Mouse (Mus musculus): ENCODE data around the gene Kcnh6. TPM values are rescaled to one million over a fixed set of nuclear protein-coding genes. Genes with fewer than 3 reads are reported as not detected.

Gene Kcnh6
- total RNA-seq (2014; rRNA removed) (4.3 and 7.9 TPM in 2 replicates), polyA plus RNA-seq (2015; fragmentation: Nextera tagmentation; extraction: Ambion mirVana) (2.4 and 3.0 TPM in 2 replicates)

DNA sequence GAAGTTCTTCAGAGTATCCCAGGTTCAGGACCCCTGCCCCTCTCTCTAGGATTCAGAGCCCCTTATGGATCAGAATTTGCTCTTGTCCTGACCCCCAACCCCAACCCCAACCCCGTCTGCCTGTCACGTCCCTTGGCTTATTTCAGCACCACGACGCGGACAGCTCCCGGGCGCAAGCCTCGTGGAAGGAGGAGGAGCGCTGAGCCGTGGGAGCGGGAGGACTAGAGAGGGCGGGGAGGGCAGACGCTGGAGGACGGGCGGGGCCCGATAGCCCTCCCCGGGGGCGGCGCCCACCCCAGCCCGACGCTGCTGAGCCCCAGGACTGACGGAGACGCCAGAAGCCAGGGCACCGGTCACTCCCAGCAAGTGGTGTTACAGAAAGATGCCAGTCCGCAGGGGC lies at the start of gene Kcnh6:
Gene Kcnh6 (plus strand): TSS at position 304 of the 400 bp plus-strand sequence.
- Histone ChIP-seq H3K9ac (replicated peaks; ENCODE audit: low read length) (no peak within 1 kb of the TSS), H3K27me3 (ENCODE audit: insufficient read depth, low read length) (no peaks in the 10 kb centered on the region), H3K36me3 (ENCODE audit: insufficient read depth, low read length) (no peaks in the 10 kb centered on the region), H3K4me1 (ENCODE audit: insufficient read depth, low read length) (peaks cover 5% of the 10 kb centered on the region; the same call in 1 of the 2 replicates), H3K4me2 (ENCODE audit: low read depth, low read length) (peak within 1 kb of the TSS; percentile 55), H3K4me3 (ENCODE audit: low read length) (peak within 1 kb of the TSS; percentile 14; the same call in 1 of the 2 replicates), H3K9me3 (ENCODE audit: low read length) (no peaks in the 10 kb centered on the region), H3K27ac (no peak within 1 kb of the TSS)
- WGBS = 1% methylated on average over 25 of the region's 25 CpGs
- DNase-seq (ENCODE audit: low spot score) (peak; percentile 48), ATAC-seq (peak; percentile 47; the same call in 1 of the 2 replicates)
- TF ChIP-seq CTCF (IDR thresholded peaks at IDR 0.05; ENCODE audit: low read depth) = no peak

DNA sequence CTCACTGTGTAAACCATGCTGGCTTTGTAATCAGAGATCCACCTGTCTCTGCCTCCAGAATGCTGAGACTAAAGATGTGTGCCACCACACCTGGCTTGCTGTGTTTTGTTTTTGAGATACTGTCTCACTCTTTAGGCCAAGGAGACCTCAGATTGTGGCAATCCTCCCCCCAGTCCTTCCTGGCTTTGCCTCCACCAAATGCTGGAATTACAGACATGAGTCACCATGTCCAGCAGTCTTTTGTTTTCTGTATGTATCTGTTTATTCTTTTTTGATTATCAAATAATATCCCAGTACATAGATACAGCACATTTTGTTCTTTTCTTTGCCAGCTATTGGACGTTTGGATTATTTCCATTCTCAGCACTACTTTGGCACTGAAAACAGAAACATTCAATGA lies 49.4 kb upstream of the Kcnh6 start:
- H3K36me3 ChIP-seq (ENCODE audit: insufficient read depth, low read length) = no peaks in the 10 kb centered on the region
- WGBS = 29% methylated on average over 1 of the region's 1 CpGs
- no peak for ATAC-seq
- H3K27me3 ChIP-seq (ENCODE audit: insufficient read depth, low read length) = no peaks in the 10 kb centered on the region
- H3K4me1 ChIP-seq (ENCODE audit: insufficient read depth, low read length) = no peaks in the 10 kb centered on the region
- no peaks in the 10 kb centered on the region for H3K9me3 ChIP-seq (ENCODE audit: low read length)
- H3K27ac ChIP-seq = peak overlapping the region; percentile 41; the same call in 1 of the 2 replicates
- H3K9ac ChIP-seq (replicated peaks; ENCODE audit: low read length) = no peak overlapping the region
- no peak for TF ChIP-seq CTCF (IDR thresholded peaks at IDR 0.05; ENCODE audit: low read depth)
- no peak for DNase-seq (ENCODE audit: low spot score)
- no peak overlapping the region for H3K4me3 ChIP-seq (ENCODE audit: low read length)
- H3K4me2 ChIP-seq (ENCODE audit: low read depth, low read length) = no peak overlapping the region

DNA sequence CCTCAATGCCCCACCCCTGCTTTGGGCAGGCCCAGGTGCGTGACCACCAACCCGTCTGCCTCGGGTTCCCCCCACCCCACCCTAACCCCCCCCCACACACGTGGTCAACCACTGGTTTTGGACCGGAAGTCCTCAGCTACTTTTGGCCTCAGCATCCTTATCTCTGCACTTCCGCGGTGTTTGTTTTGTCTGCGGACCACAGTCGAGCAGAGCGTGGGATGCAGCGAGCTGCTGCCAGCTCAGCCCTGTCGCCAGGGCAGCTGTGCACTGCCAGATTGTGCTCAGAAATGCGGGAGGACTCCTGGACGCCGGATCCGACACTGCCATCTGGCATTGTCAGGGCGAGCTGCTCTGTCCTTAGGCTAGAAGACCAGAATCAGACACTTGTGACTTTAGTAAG lies 48.6 kb upstream of the Kcnh6 start:
- ATAC-seq = peak; percentile 82
- Histone ChIP-seq H3K9ac (replicated peaks; ENCODE audit: low read length) (no peak overlapping the region), H3K4me3 (ENCODE audit: low read length) (no peak overlapping the region), H3K4me1 (ENCODE audit: insufficient read depth, low read length) (no peaks in the 10 kb centered on the region), H3K27ac (peak overlapping the region; percentile 41; the same call in 1 of the 2 replicates), H3K36me3 (ENCODE audit: insufficient read depth, low read length) (no peaks in the 10 kb centered on the region), H3K4me2 (ENCODE audit: low read depth, low read length) (no peak overlapping the region), H3K9me3 (ENCODE audit: low read length) (no peaks in the 10 kb centered on the region), H3K27me3 (ENCODE audit: insufficient read depth, low read length) (no peaks in the 10 kb centered on the region)
- DNase-seq (ENCODE audit: low spot score) = peak; percentile 75
- TF ChIP-seq CTCF (IDR thresholded peaks at IDR 0.05; ENCODE audit: low read depth) = no peak
- 28% methylated on average over 17 of the region's 17 CpGs for WGBS

DNA sequence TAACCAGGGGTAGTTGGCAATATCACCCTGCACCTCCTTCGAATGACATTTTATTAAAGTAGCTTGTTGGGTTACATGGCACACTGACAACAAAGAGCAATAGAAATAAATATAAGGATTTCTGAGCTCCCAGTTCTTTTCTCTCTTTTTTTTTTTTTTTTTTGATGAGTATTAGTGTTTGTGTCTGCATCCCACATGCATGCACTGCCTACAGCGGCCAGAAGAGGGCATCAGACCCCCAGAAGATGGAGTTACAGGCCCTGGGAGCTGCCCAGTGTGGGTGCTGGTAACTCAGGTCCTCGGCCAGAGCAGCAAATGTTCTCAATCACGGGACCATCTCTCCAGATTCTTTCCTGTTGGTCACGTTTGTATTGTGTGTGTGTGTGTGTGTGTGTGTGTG lies 43.2 kb upstream of the Kcnh6 start:
- Histone ChIP-seq H3K36me3 (ENCODE audit: insufficient read depth, low read length) (no peaks in the 10 kb centered on the region), H3K4me1 (ENCODE audit: insufficient read depth, low read length) (0 out of 2 replicates have a peak, but pooled peaks cover 8% of the 10 kb centered on the region), H3K27ac (no peak overlapping the region), H3K27me3 (ENCODE audit: insufficient read depth, low read length) (no peaks in the 10 kb centered on the region), H3K9me3 (ENCODE audit: low read length) (no peaks in the 10 kb centered on the region), H3K4me2 (ENCODE audit: low read depth, low read length) (no peak overlapping the region), H3K4me3 (ENCODE audit: low read length) (no peak overlapping the region), H3K9ac (replicated peaks; ENCODE audit: low read length) (no peak overlapping the region)
- no peak for ATAC-seq
- DNase-seq (ENCODE audit: low spot score) = no peak
- TF ChIP-seq CTCF (IDR thresholded peaks at IDR 0.05; ENCODE audit: low read depth) = peak; percentile 33; the same call in 1 of the 2 replicates
- 71% methylated on average over 5 of the region's 5 CpGs for WGBS

DNA sequence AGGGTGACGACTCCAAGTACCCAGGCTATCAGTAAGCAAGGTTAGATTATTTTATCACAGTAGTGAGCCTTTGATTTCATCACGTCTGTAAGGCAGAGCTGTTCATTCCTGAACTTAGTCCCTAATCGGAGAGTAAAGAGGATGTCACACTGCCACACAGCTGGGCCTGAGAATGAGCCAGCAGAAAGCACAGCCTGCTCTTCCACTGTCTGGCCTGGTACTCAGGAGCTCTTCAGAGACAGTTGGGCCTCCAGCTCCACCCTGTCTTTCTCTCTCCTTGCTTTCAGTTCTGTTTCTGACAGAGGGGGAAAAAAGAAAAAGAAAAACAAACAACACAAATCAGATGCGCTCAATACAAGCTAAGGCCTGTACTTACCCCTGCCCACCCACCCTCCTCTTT lies 41.6 kb upstream of the Kcnh6 start:
- no peak overlapping the region for H3K4me2 ChIP-seq (ENCODE audit: low read depth, low read length)
- no peak overlapping the region for H3K27ac ChIP-seq
- H3K9ac ChIP-seq (replicated peaks; ENCODE audit: low read length) = no peak overlapping the region
- 0 out of 2 replicates have a peak, but pooled peaks cover 8% of the 10 kb centered on the region for H3K4me1 ChIP-seq (ENCODE audit: insufficient read depth, low read length)
- no peaks in the 10 kb centered on the region for H3K27me3 ChIP-seq (ENCODE audit: insufficient read depth, low read length)
- DNase-seq (ENCODE audit: low spot score) (no peak), ATAC-seq (no peak)
- H3K9me3 ChIP-seq (ENCODE audit: low read length) = no peaks in the 10 kb centered on the region
- 80% methylated on average over 4 of the region's 4 CpGs for WGBS
- no peaks in the 10 kb centered on the region for H3K36me3 ChIP-seq (ENCODE audit: insufficient read depth, low read length)
- H3K4me3 ChIP-seq (ENCODE audit: low read length) = no peak overlapping the region
- no peak for TF ChIP-seq CTCF (IDR thresholded peaks at IDR 0.05; ENCODE audit: low read depth)

DNA sequence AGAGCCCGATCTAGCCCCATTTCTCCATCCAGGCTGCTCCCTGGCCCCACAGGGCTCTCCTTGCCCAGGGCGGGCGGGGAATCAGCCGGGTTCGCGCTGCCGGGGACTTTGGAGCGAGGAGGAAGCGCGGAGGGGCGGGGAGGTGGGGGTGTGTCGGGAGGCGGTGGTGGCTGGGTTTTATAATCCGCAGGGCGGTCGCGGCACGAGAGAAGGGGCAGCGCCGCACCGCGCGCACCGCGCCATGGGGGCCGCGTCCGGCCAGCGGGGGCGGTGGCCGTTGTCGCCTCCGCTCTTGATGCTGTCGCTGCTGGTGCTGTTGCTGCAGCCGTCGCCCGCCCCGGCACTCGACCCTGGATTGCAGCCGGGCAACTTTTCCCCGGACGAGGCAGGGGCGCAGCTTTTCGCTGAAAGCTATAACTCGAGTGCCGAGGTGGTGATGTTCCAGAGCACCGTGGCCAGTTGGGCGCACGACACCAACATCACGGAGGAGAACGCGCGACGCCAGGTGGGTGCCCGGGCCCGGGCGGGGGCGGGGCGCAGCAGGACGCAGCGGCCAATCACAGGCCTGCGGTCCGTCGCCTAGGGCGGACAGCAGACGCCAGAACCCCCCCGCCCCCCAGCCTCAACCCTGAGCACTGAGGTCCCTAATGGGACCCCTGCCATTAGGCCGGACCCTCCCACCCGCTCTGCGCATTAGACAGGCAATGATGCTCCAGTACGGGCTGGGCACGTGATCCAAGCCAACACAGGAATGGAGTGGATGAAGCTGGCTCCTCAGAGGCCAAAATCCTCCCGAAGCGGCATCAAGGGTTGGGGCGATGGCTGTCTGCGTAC lies 40.0 kb upstream of the Kcnh6 start, which contains the start of gene Ace:
Gene Ace (plus strand): TSS at position 205 of the 834 bp plus-strand sequence.
- ATAC-seq = peak; percentile 84
- peak within 1 kb of the TSS; percentile 8; the same call in 1 of the 2 replicates for H3K27ac ChIP-seq

More for the DNA sequence above, 40.0 kb upstream of the Kcnh6 start, which contains the start of gene Ace:
- Histone ChIP-seq H3K4me3 (ENCODE audit: low read length) (peak within 1 kb of the TSS; percentile 45), H3K27me3 (ENCODE audit: insufficient read depth, low read length) (no peaks in the 10 kb centered on the region), H3K4me1 (ENCODE audit: insufficient read depth, low read length) (0 out of 2 replicates have a peak, but pooled peaks cover 8% of the 10 kb centered on the region), H3K36me3 (ENCODE audit: insufficient read depth, low read length) (no peaks in the 10 kb centered on the region), H3K9ac (replicated peaks; ENCODE audit: low read length) (peak within 1 kb of the TSS; percentile 61), H3K9me3 (ENCODE audit: low read length) (no peaks in the 10 kb centered on the region), H3K4me2 (ENCODE audit: low read depth, low read length) (peak within 1 kb of the TSS; percentile 88)
- no peak for TF ChIP-seq CTCF (IDR thresholded peaks at IDR 0.05; ENCODE audit: low read depth)
- under 1% methylated on average over 68 of the region's 76 CpGs for WGBS
- peak; percentile 63 for DNase-seq (ENCODE audit: low spot score)
